Mouse (Mus musculus): ENCODE measurements around the gene Specc1. TPM values are rescaled to one million over a fixed set of nuclear protein-coding genes. Genes with fewer than 3 reads are reported as not detected.

Gene Specc1
- total and polyA plus RNA-seq, 3 experiments: 2.5 to 5.8 TPM; not detected in 1

DNA sequence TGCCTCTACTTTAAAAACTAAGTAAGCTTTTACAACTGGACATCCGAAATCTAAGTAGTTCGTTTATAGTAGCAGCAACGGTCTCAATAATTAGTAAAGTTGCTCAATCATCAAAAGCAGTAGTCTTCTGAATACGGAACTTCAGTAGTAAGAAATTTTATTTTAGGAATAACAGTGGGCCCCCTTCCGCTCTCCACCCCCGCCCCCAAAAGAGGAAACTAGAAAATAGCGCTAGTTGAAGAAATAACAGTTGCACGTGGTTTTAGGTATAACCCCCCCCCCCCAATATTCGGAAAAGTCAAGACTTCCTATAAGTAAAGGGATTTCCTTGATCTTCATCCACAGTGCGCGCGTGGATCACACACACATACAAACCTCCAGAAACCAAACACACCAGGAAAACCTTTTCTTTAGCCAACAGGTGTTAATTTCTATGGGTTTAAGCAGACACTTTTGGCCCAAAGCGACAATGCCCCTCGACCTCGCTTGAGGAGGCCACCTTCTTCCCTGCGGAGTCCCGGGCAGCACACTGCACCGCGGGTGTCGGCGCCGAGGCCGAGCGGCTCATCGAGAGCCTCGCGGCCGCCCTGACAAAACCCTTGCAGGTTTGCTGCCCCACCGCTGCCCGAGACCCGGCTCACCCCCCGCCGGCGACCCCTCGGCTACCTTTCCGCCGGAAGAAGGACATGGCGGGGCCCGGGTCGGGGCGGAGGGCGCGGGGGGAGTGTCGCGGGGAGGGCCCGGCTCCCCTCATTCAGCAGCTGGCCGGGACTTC, 27.1 kb upstream of the Specc1 start (continued):
- TF ChIP-seq MAX (IDR thresholded peaks at IDR 0.05; ENCODE audit: low read length): peak; percentile 83
- TF ChIP-seq KAT2A (conservative IDR thresholded peaks at IDR 0.05; ENCODE audit: low read depth, low read length): no peak
- TF ChIP-seq USF2 (IDR thresholded peaks at IDR 0.05; ENCODE audit: borderline replicate concordance in 1 of 2, insufficient read depth in 1 of 2, low read depth in 1 of 2, low read length in 2 of 2): no peak

DNA sequence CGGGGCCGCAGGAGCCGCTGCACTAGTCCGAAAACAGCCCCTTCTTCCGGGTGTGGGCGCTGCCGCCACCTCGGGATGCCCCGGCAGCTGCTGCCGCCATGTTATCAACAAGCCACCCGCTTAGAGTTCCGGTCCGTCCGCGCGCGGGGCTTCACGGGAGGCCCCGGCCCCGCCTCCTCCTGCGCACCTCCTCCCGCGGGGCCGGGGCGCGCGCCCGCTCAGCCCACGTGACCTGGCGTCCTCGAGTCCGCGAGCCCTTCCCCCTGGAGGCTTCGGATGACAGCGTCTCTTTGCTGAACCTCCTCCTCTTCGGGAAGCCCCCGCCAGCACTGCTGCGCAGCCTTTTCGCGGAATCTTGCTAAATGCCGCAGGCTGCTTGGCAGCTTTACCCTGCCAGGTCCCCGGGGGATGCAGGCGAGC, 26.5 kb upstream of the Specc1 start, which contains the start of gene Akap10:
Gene Akap10 (minus strand): TSS at position 155 of the 420 bp plus-strand sequence.
- Histone ChIP-seq H3K36me3 (ENCODE audit: control insufficient read depth in 1 of 2, insufficient read depth in 2 of 2, low read length in 2 of 2) (peaks cover 7 to 34% of the 10 kb centered on the region in 2 experiments; a peak in 3 of 4 replicates), H3K4me1 (ENCODE audit: control insufficient read depth in 1 of 2, insufficient read depth in 2 of 2, low read length in 2 of 2) (peaks cover 6 to 18% of the 10 kb centered on the region in 2 experiments), H3K4me3 (ENCODE audit: control insufficient read depth in 1 of 2, insufficient read depth in 1 of 2, low read depth in 2 of 2, low read length in 2 of 2) (peak within 1 kb of the TSS; percentile 87 to 99), H3K27me3 (ENCODE audit: control insufficient read depth in 1 of 2, insufficient read depth in 2 of 2, low read length in 2 of 2) (no peaks in the 10 kb centered on the region), H3K27ac (ENCODE audit: control insufficient read depth, low read depth, low read length) (peak within 1 kb of the TSS; percentile 99), H3K9me3 (replicated peaks; ENCODE audit: insufficient read depth, low read length) (no peaks in the 10 kb centered on the region), H3K79me2 (ENCODE audit: control insufficient read depth, insufficient read depth, low read length, poor library complexity) (peaks cover 39% of the 10 kb centered on the region), H3K9ac (ENCODE audit: control insufficient read depth, low read depth, low read length, poor library complexity, severe bottlenecking) (peak within 1 kb of the TSS; percentile 98)
- peak; percentile 98 for DNase-seq (ENCODE audit: low read depth, low spot score)
- TF ChIP-seq TBP (IDR thresholded peaks at IDR 0.05; ENCODE audit: low read depth, low read length) (no peak; the same call in 1 of the 2 replicates), ZMIZ1 (IDR thresholded peaks at IDR 0.05; ENCODE audit: low read depth, low read length) (peak; percentile 95), CHD2 (IDR thresholded peaks at IDR 0.05; ENCODE audit: low read length) (no peak), RAD21 (IDR thresholded peaks at IDR 0.05; ENCODE audit: low read depth, low read length) (no peak), POLR2AphosphoS2 (IDR thresholded peaks at IDR 0.05; ENCODE audit: low read length) (peak; percentile 59; the same call in 1 of the 2 replicates), CTCF (IDR thresholded peaks at IDR 0.05 in 2 of 3, conservative IDR thresholded peaks at IDR 0.05 in 1 of 3; ENCODE audit: control insufficient read depth in 1 of 3, insufficient read depth in 1 of 3, low read depth in 2 of 3, low read length in 3 of 3, poor library complexity in 1 of 3, severe bottlenecking in 1 of 3) (no peak), MAFK (IDR thresholded peaks at IDR 0.05; ENCODE audit: borderline replicate concordance, low read depth, low read length) (no peak), E2F4 (IDR thresholded peaks at IDR 0.05; ENCODE audit: borderline replicate concordance, low read depth, low read length) (no peak; the same call in 1 of the 2 replicates), USF1 (IDR thresholded peaks at IDR 0.05; ENCODE audit: low read depth, low read length) (peak; percentile 99), NELFE (IDR thresholded peaks at IDR 0.05; ENCODE audit: low read depth, low read length) (peak; percentile 87), GABPA (IDR thresholded peaks at IDR 0.05; ENCODE audit: low read depth, low read length) (no peak), ZNF384 (IDR thresholded peaks at IDR 0.05; ENCODE audit: low read depth, low read length) (no peak), SIN3A (IDR thresholded peaks at IDR 0.05; ENCODE audit: low read length) (peak; percentile 64; the same call in 1 of the 2 replicates), CHD1 (IDR thresholded peaks at IDR 0.05; ENCODE audit: low read depth, low read length) (no peak), UBTF (IDR thresholded peaks at IDR 0.05; ENCODE audit: borderline replicate concordance, insufficient read depth, low read depth, low read length) (peak; percentile 58; the same call in 1 of the 2 replicates), POLR2A (IDR thresholded peaks at IDR 0.05; ENCODE audit: control insufficient read depth in 1 of 2, insufficient read depth in 1 of 2, low read depth in 1 of 2, low read length in 2 of 2, poor library complexity in 1 of 2) (peak; percentile 87 to 92; a peak in 3 of 4 replicates), MEF2A (IDR thresholded peaks at IDR 0.05; ENCODE audit: extremely low read depth, insufficient replicate concordance, low read depth, low read length, poor library complexity, severe bottlenecking) (no peak), HCFC1 (IDR thresholded peaks at IDR 0.05; ENCODE audit: low read depth, low read length) (peak; percentile 82), ZC3H11A (IDR thresholded peaks at IDR 0.05; ENCODE audit: low read depth, low read length) (no peak), MYC (IDR thresholded peaks at IDR 0.05; ENCODE audit: low read depth, low read length) (no peak; the same call in 1 of the 2 replicates), ELF1 (IDR thresholded peaks at IDR 0.05; ENCODE audit: low read depth, low read length) (peak; percentile 89), EP300 (IDR thresholded peaks at IDR 0.05; ENCODE audit: low read depth in 1 of 2, low read length in 2 of 2) (peak in 1 of 2 experiments; percentile 38; a peak in 2 of 4 replicates), BHLHE40 (IDR thresholded peaks at IDR 0.05; ENCODE audit: borderline replicate concordance, low read depth, low read length) (peak; percentile 68; the same call in 1 of the 2 replicates), SMC3 (IDR thresholded peaks at IDR 0.05; ENCODE audit: low read depth, low read length) (no peak), MAX (IDR thresholded peaks at IDR 0.05; ENCODE audit: low read length) (peak; percentile 96), USF2 (IDR thresholded peaks at IDR 0.05; ENCODE audit: borderline replicate concordance in 1 of 2, insufficient read depth in 1 of 2, low read depth in 1 of 2, low read length in 2 of 2) (peak; percentile 74 to 91; a peak in 3 of 4 replicates), ETS1 (IDR thresholded peaks at IDR 0.05; ENCODE audit: low read depth, low read length) (peak; percentile 70; the same call in 1 of the 2 replicates), KAT2A (conservative IDR thresholded peaks at IDR 0.05; ENCODE audit: low read depth, low read length) (no peak; the same call in 1 of the 2 replicates), ZKSCAN1 (IDR thresholded peaks at IDR 0.05; ENCODE audit: low read depth, low read length) (no peak), TAL1 (IDR thresholded peaks at IDR 0.05; ENCODE audit: low read length) (no peak), MAZ (IDR thresholded peaks at IDR 0.05; ENCODE audit: low read depth, low read length) (peak; percentile 89; the same call in 1 of the 2 replicates), NRF1 (IDR thresholded peaks at IDR 0.05; ENCODE audit: insufficient read depth, low read depth, low read length, poor library complexity, severe bottlenecking) (peak; percentile 72)
